Mouse (Mus musculus) WW6 (cell line): ENCODE data around the gene Gm9944.
A peak's percentile ranks its signal among the peaks of the same experiment; 100 is the strongest.

Experiments used
- DNase-seq: peaks from one replicate; pipeline ENCODE4 v3.0.0-alpha.2; 2013; ENCODE audit warnings: low read depth, low spot score

Gm9944 gene

DNA sequence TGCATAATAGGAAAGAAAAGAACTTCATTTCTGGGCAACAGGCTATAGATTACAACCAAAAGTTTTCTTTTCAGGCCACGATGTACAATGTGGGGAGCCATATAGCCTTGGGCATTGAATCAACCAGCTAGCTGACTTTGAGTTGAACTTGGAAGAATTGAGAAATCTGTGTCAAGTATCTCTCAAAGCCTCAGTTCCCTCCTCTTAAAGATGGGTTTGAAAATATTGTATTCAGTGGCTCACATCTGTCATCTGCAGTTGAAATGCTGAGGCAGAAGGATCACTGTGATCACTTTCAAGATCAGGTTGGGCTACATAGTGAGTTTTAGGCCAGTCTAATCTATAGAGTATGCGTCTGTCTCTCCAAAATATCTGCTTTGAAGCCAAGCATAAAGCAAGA, at the start of gene Gm9944:
Gene Gm9944, minus strand, starts transcription at position 101 of the 400 bp plus-strand sequence.
- DNase-seq, result no peak

DNA sequence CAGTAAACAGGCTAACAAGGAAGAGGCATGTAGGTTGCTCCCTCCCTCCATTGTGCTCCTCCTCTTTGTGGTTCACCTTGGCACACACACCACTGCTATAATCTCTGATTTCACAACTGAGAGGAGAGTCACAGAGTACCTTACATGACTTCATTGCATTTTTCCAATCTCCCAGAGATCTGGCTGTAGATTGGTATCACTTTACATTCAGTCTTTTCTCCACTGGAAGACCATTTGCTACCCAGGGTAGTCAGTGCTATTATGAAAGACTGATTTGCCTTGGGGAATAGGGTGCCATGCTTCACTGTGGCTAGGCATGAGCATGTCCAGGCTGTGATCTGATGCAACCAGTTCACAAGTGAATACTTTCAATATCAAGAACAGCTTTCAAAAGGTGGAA, 40.2 kb upstream of the Gm9944 start:
- DNase-seq, result no peak

DNA sequence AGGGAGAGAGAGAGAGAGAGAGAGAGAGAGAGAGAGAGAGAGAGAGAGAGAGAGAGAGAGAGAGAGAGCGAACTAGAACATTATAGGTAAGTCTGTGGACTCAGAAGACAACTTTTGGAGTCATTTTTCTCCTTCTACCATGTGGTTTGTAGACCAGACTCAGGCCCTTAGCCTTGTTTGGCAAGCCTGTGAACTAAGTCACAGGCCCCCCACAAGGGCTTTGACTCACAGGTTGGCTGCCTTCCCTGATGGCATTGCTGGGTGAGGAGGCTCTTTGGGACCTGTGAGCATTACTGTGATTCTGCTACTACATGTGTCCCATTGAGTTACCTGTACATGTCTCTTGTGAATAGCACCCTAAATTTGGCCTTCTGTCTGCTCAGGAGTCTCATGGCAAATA, 15.0 kb upstream of the Gm9944 start:
- DNase-seq, result no peak

DNA sequence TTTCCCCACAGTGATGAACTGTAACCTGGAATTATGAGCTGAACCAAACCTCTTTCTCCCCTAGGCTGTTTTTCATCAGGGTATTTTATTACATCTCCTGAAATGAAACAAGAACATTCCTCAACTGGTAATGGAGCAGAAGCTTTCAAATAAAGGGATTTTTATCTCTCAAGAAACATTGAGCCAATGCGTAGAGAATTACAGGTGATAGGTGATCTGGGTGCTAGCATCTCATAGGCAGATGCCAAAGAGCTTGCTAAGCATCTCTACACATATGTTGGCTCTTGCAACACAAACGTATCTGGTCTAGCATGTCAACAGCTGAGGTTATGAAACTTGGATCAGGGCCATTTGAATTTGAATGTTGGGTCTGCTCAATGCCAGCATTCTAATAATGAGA, 12.1 kb upstream of the Gm9944 start:
- no peak for DNase-seq

DNA sequence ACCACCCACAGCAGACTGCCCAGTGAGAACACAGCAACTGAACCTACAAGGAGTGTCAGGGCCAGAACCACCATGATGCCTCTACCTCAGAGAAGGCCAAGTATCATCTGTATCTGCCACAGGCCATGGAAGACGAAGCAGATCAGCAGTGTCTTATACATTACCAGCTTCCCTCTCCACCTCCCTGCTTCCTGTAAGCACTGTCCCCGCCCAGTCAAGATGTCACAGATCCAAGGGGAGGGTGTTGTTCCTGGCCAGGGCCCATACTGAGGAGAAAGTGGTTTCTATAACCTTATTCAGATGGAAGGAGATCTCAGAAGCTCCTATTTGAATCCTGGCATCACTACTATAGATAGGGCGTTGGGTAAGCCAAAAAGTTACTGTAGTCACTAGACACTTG, 10.5 kb upstream of the Gm9944 start, which contains the start of gene Aadacl3:
Gene Aadacl3, minus strand, starts transcription at position 101 of the 400 bp plus-strand sequence.
- DNase-seq, result no peak

DNA sequence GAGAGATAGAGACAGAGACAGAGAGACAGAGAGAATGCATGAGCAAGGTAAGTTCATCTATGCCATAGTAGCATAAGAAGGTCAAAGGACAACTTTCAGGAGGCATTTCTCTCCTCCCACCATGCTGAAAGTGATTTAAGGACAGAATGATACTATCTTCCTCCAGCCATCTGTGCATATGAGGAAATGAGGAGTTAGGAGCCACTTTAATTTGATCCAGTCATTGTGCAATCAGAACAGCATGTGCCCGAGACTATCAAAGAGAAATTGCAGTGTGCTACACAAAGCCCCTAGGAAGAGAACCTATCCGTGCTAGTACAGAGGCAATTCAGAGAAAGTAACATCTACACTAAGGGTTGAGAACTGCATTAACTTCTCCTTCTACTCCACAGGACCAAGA, 4.6 kb downstream of the Gm9944 start:
- DNase-seq, result no peak

DNA sequence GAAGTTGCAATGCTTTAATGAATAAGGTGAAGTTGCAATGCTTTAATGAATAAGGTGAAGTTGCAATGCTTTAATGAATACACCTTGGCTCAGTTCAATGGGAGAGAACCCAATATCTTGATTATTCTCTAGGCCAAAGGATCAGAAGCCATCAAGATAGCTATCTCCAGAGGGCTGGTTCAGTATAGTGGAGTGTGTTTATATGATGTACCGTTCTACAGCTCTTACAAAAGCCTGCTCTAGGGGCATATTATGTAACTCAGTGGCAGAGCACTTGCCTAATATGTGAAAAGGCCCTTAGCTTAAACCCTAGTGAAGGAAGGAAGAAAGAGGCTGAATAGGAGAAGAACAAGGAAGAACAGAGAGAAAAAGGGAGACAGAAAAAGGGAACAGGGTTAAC, 11.5 kb downstream of the Gm9944 start:
- no peak for DNase-seq

DNA sequence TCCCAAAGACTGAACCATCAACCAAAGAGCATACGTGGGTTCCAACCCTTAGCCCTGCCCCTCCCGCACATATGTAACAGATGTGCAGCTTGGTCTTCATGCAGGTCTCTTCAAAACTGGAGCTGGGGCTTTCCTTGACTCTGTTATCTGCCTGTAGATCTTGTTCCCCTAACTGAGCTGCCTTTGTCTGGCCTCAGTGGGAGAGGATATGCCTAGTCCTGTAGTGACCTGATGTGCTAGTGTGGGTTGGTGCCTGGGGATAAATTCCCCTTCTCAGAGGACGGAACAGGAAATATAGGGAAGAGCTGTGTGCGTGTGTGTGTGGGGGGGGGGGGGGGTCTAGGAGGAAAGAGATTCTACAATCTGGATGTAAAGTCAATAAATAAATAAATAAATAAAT, 12.0 kb downstream of the Gm9944 start:
- no peak for DNase-seq

DNA sequence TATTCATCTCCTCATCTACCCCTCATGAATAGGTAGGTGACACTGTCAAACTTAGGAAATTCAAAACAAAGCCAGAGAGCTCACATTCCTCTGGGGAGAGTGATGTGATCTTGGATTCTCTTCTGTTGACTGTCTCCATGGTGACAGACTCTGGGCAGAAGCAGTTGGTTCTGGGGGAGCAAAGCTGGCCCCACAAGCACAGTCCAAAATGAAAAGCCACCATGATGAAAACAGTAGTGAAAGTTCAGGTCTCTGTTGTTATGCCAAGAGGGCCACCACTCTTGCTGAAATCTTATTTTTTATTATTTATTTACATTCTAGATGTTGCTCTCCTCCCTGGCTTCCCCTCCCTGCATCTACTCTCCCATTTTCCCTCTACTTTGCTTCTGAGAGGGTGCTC, 14.4 kb downstream of the Gm9944 start, which contains the start of gene 1700012P22Rik:
Gene 1700012P22Rik, minus strand, starts transcription at position 101 of the 400 bp plus-strand sequence.
- DNase-seq, result no peak

DNA sequence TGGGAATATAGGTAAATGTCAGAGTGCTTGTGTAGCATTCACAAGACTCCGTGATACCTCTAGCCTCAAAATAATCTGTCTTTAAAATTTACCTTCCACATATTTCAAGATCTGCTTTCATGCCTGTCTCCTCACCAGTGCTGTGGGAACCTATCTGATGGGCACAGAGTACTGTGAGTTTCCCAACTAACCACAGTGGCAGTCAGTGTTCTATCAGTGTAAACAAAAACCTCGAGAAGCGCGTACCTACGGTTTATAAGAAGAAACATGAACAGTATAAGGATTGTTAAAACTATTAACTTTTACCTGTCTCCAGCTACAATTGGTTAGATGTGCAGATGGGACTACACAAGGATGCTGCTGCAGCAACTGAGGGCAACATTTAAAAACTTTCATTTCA, 19.9 kb downstream of the Gm9944 start:
- no peak for DNase-seq

DNA sequence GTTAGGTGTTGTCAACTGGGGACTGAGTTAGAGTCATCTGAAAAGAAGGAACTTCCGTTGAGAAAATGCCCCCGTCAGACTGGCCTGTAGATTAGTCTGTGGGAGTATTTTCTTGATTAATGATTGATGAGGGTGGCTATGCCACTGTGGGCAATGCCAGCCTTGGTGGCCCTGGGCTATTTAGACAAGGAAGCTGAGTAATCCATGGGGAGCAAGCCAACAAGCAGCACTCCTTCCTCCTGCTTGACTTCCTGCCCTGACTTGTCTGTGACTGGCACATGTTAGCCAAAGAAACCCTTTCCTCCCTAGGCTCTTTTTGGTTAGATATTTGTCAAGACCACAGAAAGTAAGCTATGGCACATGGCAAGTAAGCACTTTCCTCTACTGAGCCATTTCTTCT, 22.4 kb downstream of the Gm9944 start:
- no peak for DNase-seq

DNA sequence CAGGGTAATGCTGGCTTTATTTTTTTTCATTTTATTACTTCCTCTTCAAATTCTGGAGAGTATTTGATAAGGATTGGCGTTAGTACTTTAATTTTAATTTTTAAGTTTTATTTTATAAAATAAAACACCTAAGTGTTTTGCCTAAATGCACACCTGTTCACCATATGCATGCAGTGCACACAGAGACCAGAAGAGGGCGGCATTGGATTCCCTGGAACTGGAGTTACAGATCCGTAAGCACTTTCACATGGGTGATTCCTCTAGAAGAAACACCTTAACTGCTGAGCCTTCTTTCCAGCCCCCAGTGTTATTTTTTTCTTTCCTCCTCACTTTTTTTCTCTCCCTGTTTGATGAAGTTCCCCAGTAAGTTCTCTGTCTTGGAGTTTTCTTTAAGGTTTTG, 24.2 kb downstream of the Gm9944 start:
- DNase-seq, result no peak

DNA sequence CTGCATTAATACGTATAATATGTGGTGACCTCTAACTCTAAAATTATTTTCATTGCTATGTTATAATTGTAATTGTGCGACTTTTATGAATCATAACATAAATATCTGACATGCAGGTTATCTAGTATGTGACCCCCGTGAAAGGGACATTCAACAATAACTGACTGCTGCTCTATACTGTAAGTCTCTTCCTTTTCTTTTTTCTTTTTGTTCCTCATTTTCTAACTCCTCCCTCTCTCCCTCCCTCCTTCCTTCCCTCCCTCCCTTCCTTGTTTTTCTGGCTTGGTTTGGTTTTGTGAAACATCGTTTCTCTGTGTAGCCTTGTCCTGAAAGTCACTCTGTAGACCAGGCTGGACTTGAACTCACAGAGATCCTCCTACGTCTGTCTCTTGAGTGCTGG, 28.5 kb downstream of the Gm9944 start:
- no peak for DNase-seq

DNA sequence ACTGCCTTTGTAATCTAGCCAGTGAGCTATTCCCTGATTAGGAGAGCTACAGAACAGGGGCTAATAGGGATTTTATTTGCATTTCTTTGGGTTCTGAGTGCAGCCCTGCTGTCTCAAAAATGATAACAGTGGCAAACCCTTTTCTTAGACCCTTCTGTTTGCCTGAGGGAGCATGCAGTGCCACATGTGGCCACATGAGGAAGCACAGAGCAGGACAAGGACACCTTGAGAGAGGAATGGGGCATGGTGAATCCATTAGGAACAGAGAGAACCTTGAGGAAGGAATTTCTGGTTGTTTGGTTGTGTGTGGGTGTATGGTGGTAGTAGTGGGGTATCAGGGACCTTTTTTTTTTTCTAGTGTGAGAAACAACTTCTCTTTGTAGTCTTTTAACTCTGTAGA, 32.5 kb downstream of the Gm9944 start:
- DNase-seq, result no peak

DNA sequence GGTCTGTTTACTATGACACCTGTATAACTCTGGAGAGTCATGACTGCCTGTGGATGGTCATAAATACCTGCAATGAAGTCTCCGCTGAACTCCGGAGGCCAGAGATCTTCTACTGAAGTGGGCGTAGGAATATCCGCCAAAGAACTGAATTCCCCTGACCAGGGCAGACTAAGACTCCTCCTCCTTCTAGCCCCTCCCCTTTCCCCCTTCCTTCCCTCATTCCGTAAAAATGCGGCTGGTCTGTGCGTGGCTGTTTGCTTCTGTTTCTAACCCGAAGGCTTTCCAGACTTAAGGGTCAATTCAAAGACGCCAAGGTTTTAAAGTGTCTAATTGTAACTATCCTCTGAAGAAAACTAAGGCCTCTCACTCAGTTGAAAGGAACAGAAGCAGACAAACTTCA, 44.8 kb downstream of the Gm9944 start, which contains the start of gene Pramef12:
Gene Pramef12, minus strand, starts transcription at position 175 of the 400 bp plus-strand sequence.
- no peak for DNase-seq

DNA sequence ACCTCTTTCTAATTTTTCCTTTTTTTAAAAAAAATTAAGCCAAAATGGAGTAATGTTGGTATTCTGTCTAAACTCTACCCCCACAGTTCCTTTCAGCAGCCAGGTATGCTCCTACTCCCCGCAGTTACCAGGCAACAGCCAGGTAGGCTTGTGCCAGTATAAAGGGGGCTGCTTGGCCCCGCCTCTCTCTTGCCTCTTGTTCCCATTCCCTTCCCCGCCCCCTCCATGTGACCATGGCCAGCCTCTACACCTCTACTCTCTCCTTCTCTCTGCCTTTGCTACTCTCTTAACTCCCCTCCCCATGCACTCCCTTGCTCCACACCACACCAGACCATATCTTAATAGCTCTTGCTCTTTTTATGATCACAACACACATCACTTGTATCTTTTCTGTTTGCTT, 46.9 kb downstream of the Gm9944 start:
- DNase-seq, result no peak

DNA sequence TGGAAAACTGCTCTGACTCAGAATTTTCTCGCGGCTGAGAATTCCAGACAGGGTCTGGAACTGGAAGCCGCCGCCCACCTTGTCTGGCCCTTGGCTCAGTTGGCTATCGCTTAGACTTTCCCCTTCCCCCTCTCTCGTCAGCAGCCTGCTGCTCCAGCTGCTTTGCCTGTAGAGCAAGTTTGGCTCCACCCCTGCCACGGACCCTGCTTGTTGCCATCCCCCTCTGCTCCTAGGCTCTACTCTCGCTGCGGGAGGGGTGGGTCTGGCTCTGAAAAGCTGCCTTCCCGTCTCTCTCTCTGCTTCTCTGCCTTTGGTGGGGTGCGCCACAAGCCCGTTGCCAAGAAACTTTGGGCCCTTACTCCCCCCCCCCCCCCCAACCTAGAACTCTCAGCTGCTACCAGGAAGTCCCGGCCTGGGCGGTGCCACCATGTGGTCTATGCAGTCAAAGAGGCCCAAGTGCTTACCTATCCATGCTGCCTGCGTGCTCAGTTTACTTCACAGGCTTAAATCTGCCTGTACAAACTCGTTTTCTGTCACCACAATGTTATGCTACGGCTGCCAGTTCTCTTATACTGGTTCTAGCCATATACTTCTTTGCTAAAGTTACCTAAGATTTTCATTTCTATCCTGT, 48.5 kb downstream of the Gm9944 start:
- DNase-seq, result peak; percentile 78
